Mouse (Mus musculus) limb, embryonic 14.5 days (tissue): ENCODE data around the gene ccdc198. TPM values are rescaled to one million over a fixed set of nuclear protein-coding genes. Genes with fewer than 3 reads are reported as not detected.
"Not testable (repeated sequence)": the region's sequence is repeated elsewhere in the genome, so short reads cannot be mapped to it uniquely, and the experiment has no call there.

Experiments used
- ATAC-seq: fragments of 200-750 bp; cut with Nextera tagmentation; 2 replicates; pipeline ENCODE4 v1.8.0; 2017; ENCODE audit warnings: low read depth, moderate number of reproducible peaks, moderate TSS enrichment; ENCODE audit not compliant: low FRiP score
- DNase-seq: peaks from one replicate; pipeline ENCODE4 v3.0.0-alpha.2; 2015; ENCODE audit warnings: low spot score
- H3K27ac ChIP-seq: fragments of 300-500 bp; sonication (generic); replicated peaks from 2 replicates; pipeline ENCODE4 v1.5.1; 2014; ENCODE audit warnings: low read depth, mild to moderate bottlenecking, low read length, moderate library complexity, mixed read lengths
- H3K27me3 ChIP-seq: fragments of 300-500 bp; sonication (generic); 2 replicates; pipeline ENCODE4 v1.6.1; 2014; ENCODE audit warnings: low read length, mixed read lengths; ENCODE audit not compliant: control insufficient read depth, insufficient read depth
- H3K36me3 ChIP-seq: fragments of 300-500 bp; sonication (generic); 2 replicates; pipeline ENCODE4 v1.6.1; 2014; ENCODE audit warnings: mild to moderate bottlenecking, low read length, moderate library complexity, mixed read lengths; ENCODE audit not compliant: control insufficient read depth, insufficient read depth
- H3K4me1 ChIP-seq: fragments of 300-500 bp; sonication (generic); 2 replicates; pipeline ENCODE4 v1.6.1; 2014; ENCODE audit warnings: antibody characterized with exemption, low read length, mixed read lengths; ENCODE audit not compliant: control insufficient read depth, insufficient read depth
- H3K4me2 ChIP-seq: fragments of 300-500 bp; sonication (generic); replicated peaks from 2 replicates; pipeline ENCODE4 v1.6.1; 2014; ENCODE audit warnings: low read depth, mild to moderate bottlenecking, low read length, moderate library complexity; ENCODE audit not compliant: severe bottlenecking
- H3K4me3 ChIP-seq: fragments of 300-500 bp; sonication (generic); replicated peaks from 2 replicates; pipeline ENCODE4 v1.5.1; 2014; ENCODE audit warnings: low read length
- H3K9ac ChIP-seq: fragments of 300-500 bp; sonication (generic); 2 replicates; pipeline ENCODE4 v1.6.1; 2014; ENCODE audit warnings: mild to moderate bottlenecking, low read depth, low read length, moderate library complexity; ENCODE audit not compliant: severe bottlenecking
- H3K9me3 ChIP-seq: fragments of 300-500 bp; sonication (generic); 2 replicates; pipeline ENCODE4 v1.6.1; 2016; ENCODE audit warnings: low read length; ENCODE audit not compliant: control insufficient read depth
- POLR2A ChIP-seq: fragments of 200-500 bp; IDR thresholded peaks from 2 replicates; pipeline ENCODE4 v1.8.0; 2012; ENCODE audit warnings: inconsistent platforms, mild to moderate bottlenecking, moderate library complexity, borderline replicate concordance; ENCODE audit not compliant: insufficient read depth, insufficient read length; ENCODE audit errors: extremely low read depth
- WGBS: fragments of 180-500 bp; shearing (Covaris S2); extraction: QIAGEN DNeasy Blood & Tissue Kit; methylation state at CpG from one replicate; pipeline ENCODE4 v1.1.7; 2014; 5-methylcytosine and 5-hydroxymethylcytosine counted together
- polyA plus RNA-seq, 2 experiments: library from polyadenylated mRNA; depleted of rRNA in 1 of 2; stranded (reverse) in 1 of 2; unstranded in 1 of 2; fragments of >200 nt; fragmentation: Nextera tagmentation in 1 of 2; extraction: Ambion mirVana in 1 of 2; gene quantifications; 2 replicates each; pipeline versions ENCODE4 v1.2.1 to v1.2.3; 2012 to 2014

The ccdc198 gene
- polyA plus RNA-seq, 2 experiments, result not detected

DNA sequence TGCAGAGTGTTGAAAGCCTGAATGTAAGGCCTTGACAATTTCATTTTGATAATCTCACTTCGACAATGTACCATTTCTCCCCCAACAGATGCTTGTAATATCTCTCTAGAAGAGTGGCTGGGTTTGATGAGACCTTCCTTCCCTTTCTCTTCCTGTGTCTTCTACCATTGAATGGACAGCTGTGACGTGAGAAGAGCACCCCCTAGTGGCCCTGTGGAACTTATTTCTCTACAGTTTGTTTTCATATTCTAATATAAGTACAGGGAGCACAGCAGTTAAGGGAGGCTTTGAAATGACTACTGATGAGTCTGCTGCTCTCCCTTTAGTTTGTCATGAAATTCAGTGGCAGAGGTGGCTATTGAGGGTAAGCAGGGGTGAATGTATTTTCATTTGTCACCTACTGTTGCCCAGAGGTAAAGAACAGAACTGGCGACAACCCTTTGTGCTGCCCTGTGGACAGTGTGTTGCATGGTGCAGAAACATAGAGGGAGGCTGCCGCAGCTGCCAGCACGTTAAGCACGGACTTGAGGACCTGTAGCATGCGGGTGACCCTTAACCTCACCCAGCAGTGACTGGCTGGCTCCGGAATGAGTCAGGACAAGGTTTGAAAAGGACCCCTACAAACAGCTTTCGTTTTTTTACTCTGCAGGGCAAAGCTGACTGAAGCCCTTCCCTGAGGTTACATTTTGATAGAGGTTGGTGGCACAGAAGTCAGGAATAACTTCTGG, 10.3 kb downstream of the ccdc198 start:
- Histone ChIP-seq H3K4me3 (no peak overlapping the region), H3K27me3 (no peaks in the 10 kb centered on the region), H3K4me1 (no peaks in the 10 kb centered on the region), H3K4me2 (no peak overlapping the region), H3K9ac (0 out of 2 replicates have a peak overlapping the region, but pooled peaks have one; percentile 7), H3K9me3 (no peaks in the 10 kb centered on the region), H3K27ac (no peak overlapping the region), H3K36me3 (no peaks in the 10 kb centered on the region)
- 46% methylated on average over 9 of the region's 9 CpGs for WGBS
- peak; percentile 74 for DNase-seq
- no peak for ATAC-seq
- no peak for TF ChIP-seq POLR2A

- 87% methylated on average over 3 of the region's 3 CpGs for WGBS
- Histone ChIP-seq H3K9ac (no peak overlapping the region), H3K27ac (no peak overlapping the region), H3K4me3 (no peak overlapping the region), H3K9me3 (no peaks in the 10 kb centered on the region), H3K27me3 (no peaks in the 10 kb centered on the region), H3K4me1 (no peaks in the 10 kb centered on the region), H3K4me2 (no peak overlapping the region), H3K36me3 (no peaks in the 10 kb centered on the region)
- ATAC-seq (no peak), DNase-seq (no peak)
- no peak for TF ChIP-seq POLR2A
These were observed 13.4 kb downstream of the ccdc198 start for GRCm38 (mm10) chr14:49231845-49232244.

DNA sequence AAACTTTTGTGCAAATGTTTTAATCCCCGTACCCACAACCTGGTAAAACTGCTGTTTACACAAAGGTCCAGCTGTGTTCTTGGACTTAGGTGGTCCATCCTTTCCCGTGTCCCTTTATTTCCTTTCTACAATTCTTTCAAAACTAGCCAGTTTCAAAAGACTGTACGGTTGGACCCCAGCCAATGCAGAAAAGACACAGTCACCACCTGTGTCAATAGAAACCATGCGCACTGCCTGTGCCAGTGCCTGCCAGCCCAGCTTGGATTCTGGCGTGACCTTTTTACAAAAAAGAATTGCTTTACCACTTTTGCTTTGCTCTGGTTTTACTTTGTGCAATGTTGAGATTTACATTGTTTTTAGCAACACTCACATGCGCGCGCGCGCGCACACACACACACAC, 18.3 kb downstream of the ccdc198 start:
- no peaks in the 10 kb centered on the region for H3K27me3 ChIP-seq
- H3K4me1 ChIP-seq, result no peaks in the 10 kb centered on the region
- H3K4me2 ChIP-seq, result no peak overlapping the region
- ATAC-seq, result no peak
- TF ChIP-seq POLR2A, result no peak
- H3K9me3 ChIP-seq, result no peaks in the 10 kb centered on the region
- DNase-seq, result no peak
- H3K9ac ChIP-seq, result no peak overlapping the region
- 78% methylated on average over 11 of the region's 11 CpGs for WGBS
- H3K4me3 ChIP-seq, result no peak overlapping the region
- H3K27ac ChIP-seq, result no peak overlapping the region
- no peaks in the 10 kb centered on the region for H3K36me3 ChIP-seq

- Histone ChIP-seq H3K27me3 (no peaks in the 10 kb centered on the region), H3K4me2 (no peak overlapping the region), H3K27ac (no peak overlapping the region), H3K36me3 (no peaks in the 10 kb centered on the region), H3K9me3 (no peaks in the 10 kb centered on the region), H3K4me1 (no peaks in the 10 kb centered on the region), H3K4me3 (no peak overlapping the region), H3K9ac (no peak overlapping the region)
- WGBS, result 65% methylated on average over 7 of the region's 7 CpGs
- no peak for ATAC-seq
- TF ChIP-seq POLR2A, result no peak
- no peak for DNase-seq
These were observed 18.8 kb downstream of the ccdc198 start for GRCm38 (mm10) chr14:49226471-49226870.

DNA sequence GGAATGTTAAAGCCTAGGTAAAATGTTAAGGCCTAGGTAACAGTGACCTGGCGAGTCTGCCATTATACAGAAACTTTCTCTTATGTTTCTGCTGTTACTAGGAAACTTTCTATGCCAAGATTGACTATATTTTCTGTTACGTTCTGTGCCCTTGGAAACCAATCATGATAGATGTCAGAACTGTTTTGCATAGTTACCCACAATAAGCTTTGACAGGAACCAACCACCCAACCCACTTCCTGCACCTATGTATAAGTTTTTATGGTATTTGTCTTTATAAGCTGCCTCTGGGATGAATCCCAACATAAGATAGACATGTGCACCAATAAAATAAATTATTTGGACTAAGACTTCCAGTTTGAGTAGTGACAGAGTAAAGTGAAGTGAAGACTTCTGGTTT, 23.5 kb downstream of the ccdc198 start:
- WGBS, result 92% methylated on average over 2 of the region's 2 CpGs
- H3K27ac ChIP-seq, result no peak overlapping the region
- TF ChIP-seq POLR2A, result no peak
- H3K9ac ChIP-seq, result no peak overlapping the region
- H3K4me3 ChIP-seq, result no peak overlapping the region
- no peak overlapping the region for H3K4me2 ChIP-seq
- no peaks in the 10 kb centered on the region for H3K4me1 ChIP-seq
- no peaks in the 10 kb centered on the region for H3K27me3 ChIP-seq
- H3K9me3 ChIP-seq, result no peaks in the 10 kb centered on the region
- ATAC-seq (no peak), DNase-seq (no peak)
- no peaks in the 10 kb centered on the region for H3K36me3 ChIP-seq

GRCm38 (mm10) chr14:49219466-49220022, 25.7 kb downstream of the ccdc198 start:
- H3K27ac ChIP-seq, H3K9me3 ChIP-seq, H3K4me3 ChIP-seq, H3K4me1 ChIP-seq, H3K36me3 ChIP-seq, H3K4me2 ChIP-seq, ATAC-seq, H3K27me3 ChIP-seq, DNase-seq, H3K9ac ChIP-seq: not testable (repeated sequence)
- WGBS, result 91% methylated on average over 4 of the region's 4 CpGs
